Mouse (Mus musculus): ENCODE measurements around the gene Chd3.

DNA sequence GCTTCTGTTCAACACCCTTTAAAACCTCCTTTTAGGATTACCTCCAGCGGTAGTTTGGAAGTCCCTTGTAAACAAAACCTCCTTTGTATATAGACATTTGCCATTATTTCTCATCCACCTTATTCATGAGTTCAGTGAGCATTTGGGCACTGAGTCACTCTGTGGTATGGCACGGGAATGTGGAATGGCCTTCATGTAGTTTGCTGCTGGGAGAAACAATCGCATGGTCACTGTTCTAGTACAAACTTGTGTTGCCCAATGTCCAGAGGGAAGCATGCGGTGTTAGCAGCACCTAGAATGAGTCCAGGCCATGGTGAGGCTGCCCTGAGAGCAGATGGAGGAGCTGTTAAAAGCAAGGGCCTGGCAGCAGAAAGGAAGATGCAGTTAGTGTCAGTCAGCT lies 34.4 kb downstream of the Chd3 start:
- TF ChIP-seq CTCF (IDR thresholded peaks at IDR 0.05; ENCODE audit: low read depth): no peak
- no peak for TF ChIP-seq EP300 (IDR thresholded peaks at IDR 0.05; ENCODE audit: low read depth)
